Mouse (Mus musculus) midbrain, postnatal 0 days (tissue): ENCODE measurements around the gene Adarb2. TPM values are rescaled to one million over a fixed set of nuclear protein-coding genes. Genes with fewer than 3 reads are reported as not detected.
A peak's percentile ranks its signal among the peaks of the same experiment; 100 is the strongest.

Experiments used
- ATAC-seq: fragments of 200-750 bp; cut with Nextera tagmentation; 2 replicates; pipeline ENCODE4 v1.8.0; 2017; ENCODE audit warnings: moderate number of reproducible peaks, mild to moderate bottlenecking, moderate TSS enrichment, moderate library complexity; ENCODE audit not compliant: low FRiP score
- DNase-seq: peaks from one replicate; pipeline ENCODE4 v3.0.0-alpha.2; 2015; ENCODE audit warnings: low spot score
- H3K27ac ChIP-seq: fragments of 300-500 bp; sonication (generic); 2 replicates; pipeline ENCODE4 v1.5.1; 2014; ENCODE audit warnings: low read depth, mild to moderate bottlenecking, low read length, mixed read lengths
- H3K27me3 ChIP-seq: fragments of 300-500 bp; sonication (generic); 2 replicates; pipeline ENCODE4 v1.6.1; 2014; ENCODE audit warnings: low read length, control low read depth, mixed read lengths; ENCODE audit not compliant: insufficient read depth
- H3K36me3 ChIP-seq: fragments of 300-500 bp; sonication (generic); 2 replicates; pipeline ENCODE4 v1.6.1; 2014; ENCODE audit warnings: low read length, control low read depth, mixed read lengths; ENCODE audit not compliant: insufficient read depth
- H3K4me1 ChIP-seq: fragments of 300-500 bp; sonication (generic); 2 replicates; pipeline ENCODE4 v1.6.1; 2014; ENCODE audit warnings: mild to moderate bottlenecking, control low read depth, antibody characterized with exemption, low read length, mixed read lengths; ENCODE audit not compliant: insufficient read depth
- H3K4me2 ChIP-seq: fragments of 300-500 bp; sonication (generic); 2 replicates; pipeline ENCODE4 v1.6.1; 2014; ENCODE audit warnings: low read depth, mild to moderate bottlenecking, low read length, mixed read lengths; ENCODE audit not compliant: poor library complexity, severe bottlenecking
- H3K4me3 ChIP-seq: fragments of 300-500 bp; sonication (generic); 2 replicates; pipeline ENCODE4 v1.5.1; 2014; ENCODE audit warnings: low read depth, mild to moderate bottlenecking, low read length, moderate library complexity
- H3K9ac ChIP-seq: fragments of 300-500 bp; sonication (generic); replicated peaks from 2 replicates; pipeline ENCODE4 v1.6.1; 2014; ENCODE audit warnings: mild to moderate bottlenecking, low read length, moderate library complexity, mixed read lengths; ENCODE audit not compliant: poor library complexity, severe bottlenecking
- H3K9me3 ChIP-seq: fragments of 300-500 bp; sonication (generic); 2 replicates; pipeline ENCODE4 v1.6.1; 2016; ENCODE audit warnings: low read length, control low read depth
- CTCF ChIP-seq: IDR thresholded peaks from 2 replicates; pipeline ENCODE4 v1.5.1; 2016; ENCODE audit warnings: antibody characterized with exemption, mild to moderate bottlenecking
- WGBS: fragments of 180-500 bp; shearing (Covaris S2); extraction: QIAGEN DNeasy Blood & Tissue Kit; methylation state at CpG from one replicate; pipeline ENCODE4 v1.1.7; 2014; 5-methylcytosine and 5-hydroxymethylcytosine counted together
- polyA plus RNA-seq: library from polyadenylated mRNA; unstranded; fragments of >200 nt; fragmentation: Nextera tagmentation; extraction: Ambion mirVana; gene quantifications from 2 replicates; pipeline ENCODE4 v1.2.1, GENCODE M21; 2015
- total RNA-seq: library from RNA; depleted of rRNA; stranded (reverse); fragments of >200 nt; gene quantifications from 2 replicates; pipeline ENCODE4 v1.2.3, GENCODE M21; 2014

The Adarb2 gene
- total and polyA plus RNA-seq, 2 experiments from 2014 or later = 16.9 to 36.3 TPM

DNA sequence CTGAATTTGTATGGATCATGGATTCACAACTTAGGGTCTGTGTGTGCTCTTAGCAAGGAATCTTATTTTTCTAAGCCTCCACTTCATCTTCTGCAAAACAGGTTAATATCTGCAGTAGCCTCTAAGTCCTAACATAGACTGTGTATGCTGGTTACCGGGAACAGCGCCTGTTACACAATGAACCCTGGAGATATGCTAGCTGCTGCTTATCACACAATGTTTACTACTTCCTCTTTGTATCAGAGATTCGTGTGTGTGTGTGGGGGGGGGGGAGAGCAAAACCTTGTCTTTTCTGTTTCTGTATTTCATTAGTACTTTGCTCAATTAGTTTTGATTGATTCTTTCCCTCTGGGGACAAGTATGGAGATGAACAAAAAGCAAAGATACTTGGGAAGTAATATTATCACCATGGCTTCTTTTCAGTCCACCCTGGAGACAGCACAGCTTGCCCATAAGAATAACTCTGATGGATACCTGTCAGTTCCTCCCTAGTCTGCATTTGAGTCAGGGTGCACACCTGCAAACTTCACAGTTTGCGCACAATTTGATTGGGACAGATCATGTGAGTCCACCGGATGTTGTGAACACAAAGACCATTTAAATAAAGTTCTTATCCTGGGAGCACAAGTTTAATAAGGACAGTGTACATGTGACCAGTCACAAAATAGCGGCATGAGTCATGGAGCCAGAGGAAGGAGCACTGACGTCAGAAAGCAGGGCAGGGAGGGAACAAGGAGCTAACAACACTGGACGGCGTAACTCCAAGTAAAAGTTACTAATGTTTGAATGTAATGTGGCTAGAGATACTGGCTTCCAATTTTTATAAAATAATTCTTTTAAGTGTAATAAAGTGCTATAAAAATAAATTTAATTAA lies 442.4 kb downstream of the Adarb2 start:
- H3K36me3 ChIP-seq = no peaks in the 10 kb centered on the region
- no peaks in the 10 kb centered on the region for H3K4me1 ChIP-seq
- no peak for TF ChIP-seq CTCF
- no peak overlapping the region for H3K27ac ChIP-seq
- no peak for DNase-seq
- 85% methylated on average over 9 of the region's 9 CpGs for WGBS
- H3K27me3 ChIP-seq = no peaks in the 10 kb centered on the region
- H3K9me3 ChIP-seq = no peaks in the 10 kb centered on the region
- no peak overlapping the region for H3K4me3 ChIP-seq
- H3K9ac ChIP-seq = no peak overlapping the region
- ATAC-seq = no peak
- no peak overlapping the region for H3K4me2 ChIP-seq

DNA sequence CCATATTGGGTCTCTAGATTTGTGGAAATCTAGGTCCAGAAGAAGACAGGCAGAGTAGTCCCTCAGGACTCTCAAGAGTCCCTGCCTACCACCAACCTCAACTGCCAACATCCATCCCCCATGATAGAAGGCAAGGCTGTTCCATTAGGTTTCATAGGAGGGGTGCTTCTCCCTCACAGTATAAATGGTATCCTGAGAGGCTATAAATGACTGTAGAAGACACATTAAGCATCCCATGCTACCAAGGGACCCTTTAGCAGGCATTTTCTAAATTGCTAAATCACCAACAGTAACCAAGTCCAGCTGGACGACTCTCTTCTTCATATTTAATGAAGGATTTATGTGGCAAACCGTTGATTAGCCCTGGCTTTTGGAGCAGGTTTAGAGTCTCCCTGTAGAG lies 446.6 kb downstream of the Adarb2 start:
- ATAC-seq = no peak
- no peak for DNase-seq
- no peak for TF ChIP-seq CTCF
- Histone ChIP-seq H3K4me1 (no peaks in the 10 kb centered on the region), H3K4me2 (no peak overlapping the region), H3K9me3 (no peaks in the 10 kb centered on the region), H3K27me3 (no peaks in the 10 kb centered on the region), H3K27ac (no peak overlapping the region), H3K4me3 (no peak overlapping the region), H3K36me3 (no peaks in the 10 kb centered on the region), H3K9ac (no peak overlapping the region)
- WGBS = 58% methylated on average over 2 of the region's 2 CpGs

DNA sequence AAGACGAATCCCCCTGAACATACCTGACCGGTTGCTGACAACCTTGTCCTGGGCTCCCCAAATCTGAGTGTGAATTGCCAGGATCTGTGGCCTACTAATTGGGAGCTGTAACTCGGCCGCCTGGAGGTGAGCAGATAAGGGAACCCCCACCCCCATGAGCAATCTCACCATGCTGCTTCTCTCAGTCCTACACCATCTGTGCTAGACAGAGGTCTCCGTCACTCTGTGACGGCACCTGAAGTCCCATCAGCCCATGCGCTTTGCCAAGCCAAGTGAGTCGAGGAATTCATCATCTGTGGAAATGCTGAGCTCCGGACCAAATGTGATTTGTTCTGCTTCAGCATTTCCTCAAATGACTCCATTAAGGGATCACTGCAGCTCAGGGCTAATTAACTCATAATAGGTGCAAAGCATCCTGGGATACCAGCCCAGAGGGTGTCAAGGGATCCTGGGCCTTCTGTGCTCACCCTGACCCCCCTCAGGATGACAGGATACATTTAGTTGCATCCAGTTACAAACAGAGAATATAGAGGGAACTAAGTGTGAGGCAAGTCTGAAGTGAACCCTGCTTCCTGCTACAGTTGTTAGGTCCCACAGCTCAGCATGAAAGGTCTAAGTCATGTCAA lies 462.1 kb downstream of the Adarb2 start:
- TF ChIP-seq CTCF = no peak
- Histone ChIP-seq H3K36me3 (no peaks in the 10 kb centered on the region), H3K9ac (no peak overlapping the region), H3K4me1 (no peaks in the 10 kb centered on the region), H3K27ac (no peak overlapping the region), H3K4me3 (no peak overlapping the region), H3K4me2 (no peak overlapping the region), H3K9me3 (no peaks in the 10 kb centered on the region), H3K27me3 (no peaks in the 10 kb centered on the region)
- DNase-seq (peak; percentile 18), ATAC-seq (peak; percentile 58; the same call in 1 of the 2 replicates)
- WGBS = 65% methylated on average over 9 of the region's 9 CpGs

DNA sequence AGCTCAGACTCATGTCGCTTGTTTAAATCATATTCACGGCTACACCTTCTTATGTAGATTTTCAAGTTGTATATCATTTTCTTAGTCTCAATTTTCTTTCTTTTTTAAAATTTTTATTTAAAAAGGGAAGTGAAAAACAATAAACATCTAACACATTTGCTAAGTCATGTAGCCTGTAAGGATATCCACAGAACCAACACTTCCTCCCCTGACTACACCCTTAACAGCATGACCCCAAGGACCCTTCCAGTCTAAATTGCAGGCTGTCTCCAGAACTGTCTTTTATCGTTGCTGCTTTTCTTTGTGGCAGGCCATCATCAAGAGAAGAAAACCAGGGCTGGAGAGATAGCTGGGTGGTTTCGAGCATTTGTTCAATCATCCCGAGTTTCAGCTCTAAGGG lies 474.5 kb downstream of the Adarb2 start:
- no peaks in the 10 kb centered on the region for H3K36me3 ChIP-seq
- WGBS = 80% methylated on average over 5 of the region's 5 CpGs
- no peak overlapping the region for H3K27ac ChIP-seq
- no peak for TF ChIP-seq CTCF
- H3K9me3 ChIP-seq = no peaks in the 10 kb centered on the region
- H3K4me3 ChIP-seq = no peak overlapping the region
- no peaks in the 10 kb centered on the region for H3K4me1 ChIP-seq
- ATAC-seq = no peak
- H3K4me2 ChIP-seq = no peak overlapping the region
- H3K27me3 ChIP-seq = no peaks in the 10 kb centered on the region
- H3K9ac ChIP-seq = no peak overlapping the region
- DNase-seq = no peak

DNA sequence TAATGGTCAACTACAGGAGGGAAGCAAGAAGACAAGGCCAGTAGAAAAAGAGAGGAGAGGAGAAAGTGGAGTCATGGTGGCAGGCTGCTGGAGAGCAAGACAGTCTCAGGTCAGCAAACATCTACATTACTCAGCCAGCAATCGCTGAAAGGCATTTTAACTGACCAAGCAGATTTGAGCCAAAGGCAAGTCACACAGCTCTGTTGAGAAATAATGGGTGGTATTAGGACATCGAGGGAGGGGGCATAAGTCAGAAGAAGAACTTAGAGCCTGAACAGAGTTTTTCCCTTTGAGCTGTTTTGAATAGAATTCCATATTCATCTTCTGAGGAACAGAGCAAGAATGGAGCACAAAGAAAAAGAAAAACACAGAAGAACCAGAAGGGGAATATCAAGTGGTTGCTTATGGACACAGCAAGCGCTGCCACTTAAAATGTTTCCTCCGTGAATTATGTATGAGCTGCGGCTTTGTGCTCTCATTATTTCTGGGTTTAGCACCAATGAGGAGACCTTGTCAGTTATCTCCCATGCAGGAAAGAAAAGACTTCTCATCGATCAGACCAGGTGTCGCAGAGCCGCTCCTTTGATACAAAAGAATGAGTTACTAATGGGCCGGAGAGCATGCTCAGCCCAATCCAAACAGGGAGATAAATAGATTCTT lies 477.9 kb downstream of the Adarb2 start:
- Histone ChIP-seq H3K9me3 (no peaks in the 10 kb centered on the region), H3K9ac (no peak overlapping the region), H3K27me3 (no peaks in the 10 kb centered on the region), H3K27ac (no peak overlapping the region), H3K36me3 (no peaks in the 10 kb centered on the region), H3K4me3 (no peak overlapping the region), H3K4me2 (peak overlapping the region; percentile 15; the same call in 1 of the 2 replicates), H3K4me1 (no peaks in the 10 kb centered on the region)
- DNase-seq (peak; percentile 36), ATAC-seq (peak; percentile 65; the same call in 1 of the 2 replicates)
- TF ChIP-seq CTCF = no peak
- WGBS = 23% methylated on average over 9 of the region's 9 CpGs
